Mouse (Mus musculus): ENCODE data around the gene Celf3. TPM values are rescaled to one million over a fixed set of nuclear protein-coding genes. Genes with fewer than 3 reads are reported as not detected.

Gene Celf3
- total RNA-seq, 2 experiments from 2014 or later = not detected

- no peak for DNase-seq (ENCODE audit: low spot score)
- intact Hi-C loops (cut with DNase I) = no loop called here
These were observed 585 bp downstream of the Celf3 start for GRCm38 (mm10) chr3:94478591-94479169.

DNA sequence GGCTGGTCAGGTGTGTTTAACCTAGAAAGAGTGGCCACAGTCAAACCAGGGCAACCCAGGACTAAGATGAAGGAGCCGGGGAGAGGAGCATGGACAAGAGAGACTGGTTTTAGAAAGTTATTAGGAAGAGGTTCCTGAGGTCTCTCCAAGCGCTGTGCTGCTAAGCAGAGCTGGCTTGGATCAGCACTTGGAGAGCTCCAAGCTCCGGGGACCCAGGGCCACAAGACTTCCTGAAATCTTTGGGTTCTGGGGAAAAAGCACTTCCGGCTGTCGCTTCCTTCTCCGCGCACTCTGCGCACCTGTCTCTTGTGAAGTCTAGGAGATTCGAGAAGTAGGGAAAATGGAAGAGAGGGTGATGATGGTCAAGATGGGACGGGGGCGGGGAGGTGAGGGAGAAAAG is 1.5 kb downstream of the Celf3 start:
- intact Hi-C loops (cut with DNase I) = no loop called here

DNA sequence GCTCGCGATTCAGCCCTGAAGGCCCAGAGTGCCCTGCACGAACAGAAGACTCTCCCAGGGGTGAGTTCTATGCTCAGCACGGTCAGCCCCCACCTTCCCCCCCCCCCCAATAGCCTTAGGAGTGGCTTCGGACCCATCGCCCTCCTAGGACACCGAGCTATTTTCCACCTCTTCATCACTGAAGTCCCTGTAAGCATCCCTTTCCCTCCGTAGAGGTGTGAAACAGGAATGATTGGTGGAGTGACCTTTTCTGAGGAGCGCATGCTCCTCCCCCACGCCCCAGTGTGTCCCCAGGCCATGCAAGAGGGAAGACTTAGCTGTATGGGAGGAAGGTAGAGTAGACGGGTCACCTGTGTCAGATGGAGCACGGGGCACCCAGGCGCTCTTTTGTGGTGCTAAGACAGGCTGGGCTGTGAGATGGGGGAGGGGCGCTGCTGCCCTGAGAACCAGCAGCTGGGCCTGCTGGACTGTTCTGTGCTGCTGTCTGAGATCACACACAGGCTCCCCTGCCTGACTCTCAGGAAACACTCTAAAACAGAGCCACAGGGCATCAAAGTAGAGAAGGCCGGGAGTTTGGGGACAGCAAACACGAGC is 2.3 kb downstream of the Celf3 start, which contains the start of gene Riiad1:
TSS of gene Riiad1 (minus strand) at position 51 of the 594 bp plus-strand sequence.
- DNase-seq (ENCODE audit: low spot score) = no peak
- intact Hi-C loops (cut with DNase I) = no loop called here

More for the DNA sequence above, 1.5 kb downstream of the Celf3 start:
- DNase-seq (ENCODE audit: low spot score) = no peak

DNA sequence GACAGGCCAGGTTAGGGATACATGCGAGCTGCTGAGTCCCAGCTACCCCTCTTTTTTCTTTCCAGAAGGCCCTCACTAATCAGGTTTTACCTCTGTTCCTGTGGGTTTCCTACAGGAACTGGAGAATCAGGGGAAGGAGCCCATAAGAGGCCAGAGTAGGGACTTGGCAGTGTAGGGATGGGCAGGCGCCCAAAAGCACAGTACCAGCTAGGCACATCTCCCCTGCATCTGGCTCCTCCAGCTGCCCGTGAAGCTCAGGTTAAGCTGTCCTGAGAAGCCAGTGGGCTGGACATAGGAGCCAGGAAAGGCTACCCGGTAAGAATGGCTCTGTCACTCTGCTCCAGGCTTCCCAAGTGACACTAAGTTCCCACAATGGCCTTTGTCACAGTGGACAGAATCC is 3.3 kb downstream of the Celf3 start:
- DNase-seq (ENCODE audit: low spot score) = no peak
- intact Hi-C loops (cut with DNase I) = no loop called here

GRCm38 (mm10) chr3:94482764-94483385 is 4.8 kb downstream of the Celf3 start:
- DNase-seq (ENCODE audit: low spot score) = no peak
- intact Hi-C loops (cut with DNase I) = no loop called here

GRCm38 (mm10) chr3:94483790-94484439 is 5.8 kb downstream of the Celf3 start:
- intact Hi-C loops (cut with DNase I) = no loop called here
- DNase-seq (ENCODE audit: low spot score) = no peak

DNA sequence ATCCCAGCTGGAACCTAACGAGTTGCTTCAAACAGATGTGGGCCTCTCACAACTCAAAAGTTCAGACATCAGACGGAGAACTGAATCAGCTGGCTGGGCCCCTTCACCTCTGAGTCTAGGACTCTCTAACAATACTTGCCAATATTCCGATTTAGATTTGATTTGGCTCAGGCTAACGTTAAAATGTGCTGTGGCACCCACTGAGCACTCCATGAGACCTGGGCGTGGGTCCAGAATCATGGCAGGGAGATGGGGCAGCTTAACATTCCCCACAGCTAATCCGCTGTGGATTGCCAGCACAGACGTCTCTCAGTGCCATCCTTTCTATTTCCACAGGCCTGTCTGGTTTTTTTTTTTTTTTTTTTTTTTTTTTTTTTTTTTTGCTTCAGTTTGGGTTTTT is 7.8 kb downstream of the Celf3 start:
- intact Hi-C loops (cut with DNase I) = no loop called here
- DNase-seq (ENCODE audit: low spot score) = no peak

DNA sequence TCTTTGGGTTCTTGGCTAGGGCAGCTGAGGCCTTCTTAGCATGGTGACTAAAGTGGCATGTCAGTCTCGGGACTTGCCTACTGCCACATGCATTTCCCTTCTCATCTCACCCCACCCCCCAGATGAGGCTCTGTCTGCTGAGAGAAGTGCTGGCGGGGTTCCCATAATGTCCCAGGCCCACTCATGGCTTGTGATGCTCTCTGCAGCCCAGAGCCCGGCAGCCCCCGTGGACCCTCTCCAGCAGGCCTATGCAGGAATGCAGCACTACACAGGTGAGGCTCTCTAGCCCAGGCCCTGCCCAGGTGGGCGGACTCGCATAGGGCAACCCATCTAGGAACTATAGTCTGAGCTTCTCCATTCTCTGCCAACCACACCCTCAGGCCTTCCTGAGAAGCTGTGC is 9.5 kb downstream of the Celf3 start:
- DNase-seq (ENCODE audit: low spot score) = no peak
- intact Hi-C loops (cut with DNase I) = no loop called here

DNA sequence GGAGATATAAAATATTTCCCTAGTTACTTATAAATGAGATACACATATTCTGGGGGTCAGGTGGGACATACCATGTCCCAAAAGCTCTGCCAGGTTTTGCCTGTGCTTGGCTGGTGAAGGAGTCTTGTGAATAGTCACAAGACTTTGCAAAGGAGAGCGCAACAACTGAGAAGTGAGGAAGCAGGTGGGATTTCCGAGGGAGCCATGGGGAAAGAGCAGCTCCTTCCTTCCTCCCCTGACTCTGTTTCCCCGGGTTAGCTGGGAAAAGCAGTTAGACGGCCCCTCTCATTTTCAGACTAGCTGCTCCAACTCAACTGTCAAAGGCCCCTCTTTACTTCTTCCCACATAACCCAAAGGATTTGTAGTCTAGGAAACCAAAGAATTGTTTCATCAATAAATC is 19.1 kb downstream of the Celf3 start:
- intact Hi-C loops (cut with DNase I) = no loop called here

DNA sequence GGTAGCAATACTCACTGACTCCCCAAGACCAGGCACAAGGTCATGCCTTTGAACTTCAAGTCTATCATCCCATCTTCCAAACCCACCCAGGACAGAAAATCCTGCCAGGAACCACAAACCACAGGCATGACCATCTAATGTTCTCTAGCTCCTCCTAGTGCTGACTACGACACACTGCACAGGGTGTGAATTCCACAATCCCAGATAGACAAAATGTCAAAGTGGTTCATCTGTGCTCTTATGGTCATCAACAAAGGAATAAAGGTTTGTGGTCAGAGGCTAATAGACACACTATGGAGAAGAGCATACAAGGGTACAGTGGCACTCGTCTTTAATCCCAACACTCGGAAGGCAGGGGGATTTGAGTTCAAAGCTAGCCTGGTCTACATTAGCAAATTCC is 24.1 kb downstream of the Celf3 start:
- intact Hi-C loops (cut with DNase I) = loop anchor here (1.0 kb wide), 1 partner anchor 136 kb away; no protein-coding TSS in a partner anchor
- DNase-seq (ENCODE audit: low spot score) = no peak

More for the DNA sequence above, 19.1 kb downstream of the Celf3 start:
- no peak for DNase-seq (ENCODE audit: low spot score)

GRCm38 (mm10) chr3:94506664-94507063 is 28.6 kb downstream of the Celf3 start:
- no peak for DNase-seq (ENCODE audit: low spot score)
- intact Hi-C loops (cut with DNase I) = no loop called here

DNA sequence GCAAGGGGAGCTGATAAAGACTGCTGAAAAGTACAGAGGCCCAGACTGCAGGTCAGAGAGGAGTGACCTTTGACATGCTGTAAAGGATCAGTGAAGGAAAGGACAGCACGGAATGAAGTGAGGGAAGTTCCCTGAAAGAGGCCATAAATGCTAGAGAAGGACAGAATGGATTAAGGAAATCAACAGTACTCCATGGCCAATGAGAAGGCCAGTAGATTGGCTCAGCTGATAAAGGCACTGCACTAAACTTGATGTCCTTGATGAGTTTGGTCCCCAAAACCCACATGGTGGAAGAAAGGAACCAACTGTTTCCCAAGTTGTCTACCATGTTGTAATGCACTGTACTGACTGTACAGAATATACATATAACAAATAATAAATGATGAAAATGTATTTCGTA is 48.6 kb downstream of the Celf3 start:
- DNase-seq (ENCODE audit: low spot score) = no peak
- intact Hi-C loops (cut with DNase I) = no loop called here

GRCm38 (mm10) chr3:94533968-94534367 is 55.9 kb downstream of the Celf3 start:
- no peak for DNase-seq (ENCODE audit: low spot score)
- intact Hi-C loops (cut with DNase I) = no loop called here

DNA sequence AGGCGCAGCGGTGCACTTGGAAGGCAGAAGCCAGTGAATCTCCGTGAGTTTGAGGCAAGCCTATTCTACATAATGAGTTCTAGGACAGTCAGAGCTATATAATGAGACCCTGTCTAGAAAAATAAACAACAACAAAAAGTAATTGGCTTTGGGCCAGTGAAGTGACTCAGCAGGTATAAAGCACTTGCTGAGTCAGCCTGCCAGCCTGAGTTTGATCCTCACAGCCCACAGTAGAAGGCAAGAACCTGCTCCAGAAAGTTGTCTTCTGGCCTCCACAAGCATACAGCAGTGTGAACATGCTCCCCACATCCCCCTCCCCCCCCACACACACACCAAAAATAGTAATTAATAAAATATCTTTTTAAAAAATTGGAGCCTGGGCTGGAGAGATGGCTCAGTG is 59.1 kb downstream of the Celf3 start:
- intact Hi-C loops (cut with DNase I) = no loop called here

More for the DNA sequence above, 59.1 kb downstream of the Celf3 start:
- no peak for DNase-seq (ENCODE audit: low spot score)

Other genes starting within 250 kb of the Celf3 start
- gene Gm4778, start 214.3 kb upstream of the Celf3 start, total RNA-seq (2021) = not detected
- gene Them4, start 168.2 kb upstream of the Celf3 start, total RNA-seq (2021) = 10 to 100 TPM; 17.5 TPM
- gene Them5, start 136.2 kb upstream of the Celf3 start, total RNA-seq (2021) = not detected
- not detected for gene C2cd4d, start 115.9 kb upstream of the Celf3 start, total RNA-seq (2021)
- 10 to 100 TPM; 22.3 to 38.7 TPM for gene Rorc, start 105.5 kb upstream of the Celf3 start, total RNA-seq (2021)
- gene Lingo4, start 79.8 kb upstream of the Celf3 start, total RNA-seq (2021) = under 1 TPM; 0.06 to 0.08 TPM
- 1 to 10 TPM; 3.2 to 3.6 TPM for gene Tdrkh, start 65.0 kb upstream of the Celf3 start, total RNA-seq (2021)
- 10 to 100 TPM; 70.7 to 70.9 TPM for gene Mrpl9, start 35.0 kb upstream of the Celf3 start, total RNA-seq (2021)
- gene Oaz3, start 34.4 kb upstream of the Celf3 start, total RNA-seq (2021) = not detected
- under 1 TPM in 1 of 2 experiments, not detected in 1; 0.75 TPM for gene Riiad1, start 2.0 kb downstream of the Celf3 start, total RNA-seq (2021)
- gene Snx27, start 104.4 kb downstream of the Celf3 start, total RNA-seq (2021) = 10 to 100 TPM; 26.9 to 28.0 TPM
- gene Gm10972, start 164.8 kb downstream of the Celf3 start, total RNA-seq (2021) = not detected
- gene Tuft1, start 180.6 kb downstream of the Celf3 start, total RNA-seq (2021) = 1 to 10 TPM; 2.5 to 3.0 TPM
- gene Selenbp2, start 215.3 kb downstream of the Celf3 start, total RNA-seq (2021) = 10 to 100 TPM; 11.6 to 14.6 TPM